Mouse (Mus musculus) CH12.LX (cell line): ENCODE results near the gene Fzd2.

ENCODE experiments used
- CTCF ChIP-seq, 2 experiments: IDR thresholded peaks in 1 of 2; conservative IDR thresholded peaks in 1 of 2; 2 replicates each; pipeline ENCODE4 v1.5.1; 2011 to 2012; ENCODE audit warnings: low read depth in 2 of 2, low read length in 2 of 2, improper control_type of control experiment in 1 of 2, inconsistent platforms in 1 of 2, mild to moderate bottlenecking in 1 of 2, moderate library complexity in 1 of 2
- E2F4 ChIP-seq: IDR thresholded peaks from 2 replicates; pipeline ENCODE4 v1.6.1; 2011; ENCODE audit warnings: low read depth, low read length, improper control_type of control experiment; ENCODE audit not compliant: insufficient replicate concordance
- ELF1 ChIP-seq: IDR thresholded peaks from 2 replicates; pipeline ENCODE4 v1.6.1; 2014; ENCODE audit warnings: low read depth, mild to moderate bottlenecking, inconsistent platforms, low read length, improper control_type of control experiment
- KAT2A ChIP-seq: IDR thresholded peaks from 2 replicates; pipeline ENCODE4 v1.6.1; 2012; ENCODE audit warnings: low read length, improper control_type of control experiment, inconsistent platforms; ENCODE audit not compliant: insufficient replicate concordance
- MAFK ChIP-seq: IDR thresholded peaks from 2 replicates; pipeline ENCODE4 v1.6.1; 2011; ENCODE audit warnings: low read length, improper control_type of control experiment; ENCODE audit not compliant: insufficient replicate concordance
- MAX ChIP-seq: IDR thresholded peaks from 2 replicates; pipeline ENCODE4 v1.6.1; 2011; ENCODE audit warnings: low read length, improper control_type of control experiment
- MAZ ChIP-seq: IDR thresholded peaks from 2 replicates; pipeline ENCODE4 v1.6.1; 2012; ENCODE audit warnings: low read depth, mild to moderate bottlenecking, inconsistent platforms, low read length, improper control_type of control experiment, moderate library complexity
- MEF2A ChIP-seq: IDR thresholded peaks from 2 replicates; pipeline ENCODE4 v1.6.1; 2014; ENCODE audit warnings: low read depth, mild to moderate bottlenecking, inconsistent platforms, low read length, improper control_type of control experiment, borderline replicate concordance
- NELFE ChIP-seq: IDR thresholded peaks from 2 replicates; pipeline ENCODE4 v1.6.1; 2011; ENCODE audit warnings: low read depth, low read length, improper control_type of control experiment
- POLR2A ChIP-seq: IDR thresholded peaks from 2 replicates; pipeline ENCODE4 v1.6.1; 2011; ENCODE audit warnings: low read depth, mild to moderate bottlenecking, improper control_type of control experiment, low read length
- POLR2AphosphoS2 ChIP-seq: IDR thresholded peaks from 2 replicates; pipeline ENCODE4 v1.6.1; 2011; ENCODE audit warnings: low read depth, low read length, improper control_type of control experiment
- TCF12 ChIP-seq: IDR thresholded peaks from 2 replicates; pipeline ENCODE4 v1.6.1; 2014; ENCODE audit warnings: low read depth, mild to moderate bottlenecking, inconsistent platforms, low read length, improper control_type of control experiment
- USF1 ChIP-seq: IDR thresholded peaks from 2 replicates; pipeline ENCODE4 v1.6.1; 2014; ENCODE audit warnings: low read depth, mild to moderate bottlenecking, inconsistent platforms, low read length, improper control_type of control experiment
- USF2 ChIP-seq: conservative IDR thresholded peaks from 2 replicates; pipeline ENCODE4 v1.6.1; 2011; ENCODE audit warnings: low read depth, low read length, improper control_type of control experiment

- TF ChIP-seq POLR2A (no peak), E2F4 (no peak), MAZ (no peak), KAT2A (no peak), USF1 (no peak), MAX (no peak), TCF12 (no peak), CTCF (conservative IDR thresholded peaks at IDR 0.05 in 1 of 2, IDR thresholded peaks at IDR 0.05 in 1 of 2; ENCODE audit: low read depth in 2 of 2, low read length in 2 of 2) (no peak), MAFK (no peak), MEF2A (no peak), NELFE (no peak), POLR2AphosphoS2 (no peak), ELF1 (no peak), USF2 (no peak)
These were observed 37.9 kb upstream of the Fzd2 start for GRCm38 (mm10) chr11:102566290-102566689.
